Mouse (Mus musculus) kidney, embryonic 16.5 days (tissue): ENCODE results near the gene Prlhr. TPM values are rescaled to one million over a fixed set of nuclear protein-coding genes. Genes with fewer than 3 reads are reported as not detected.

ENCODE experiments used
- ATAC-seq: fragments of 200-750 bp; cut with Nextera tagmentation; 2 replicates; pipeline ENCODE4 v1.8.0; 2017; ENCODE audit warnings: moderate TSS enrichment; ENCODE audit not compliant: low FRiP score, low TSS enrichment
- H3K27ac ChIP-seq: fragments of 300-500 bp; sonication (generic); 2 replicates; pipeline ENCODE4 v1.5.1; 2014; ENCODE audit warnings: low read length
- H3K27me3 ChIP-seq: fragments of 300-500 bp; sonication (generic); 2 replicates; pipeline ENCODE4 v1.6.1; 2014; ENCODE audit warnings: low read length, control low read depth, mixed read lengths; ENCODE audit not compliant: insufficient read depth
- H3K36me3 ChIP-seq: fragments of 300-500 bp; sonication (generic); 2 replicates; pipeline ENCODE4 v1.6.1; 2014; ENCODE audit warnings: low read length, control low read depth, mixed read lengths; ENCODE audit not compliant: insufficient read depth
- H3K4me1 ChIP-seq: fragments of 300-500 bp; sonication (generic); 2 replicates; pipeline ENCODE4 v1.6.1; 2014; ENCODE audit warnings: low read length, control low read depth, mixed read lengths; ENCODE audit not compliant: insufficient read depth
- H3K4me2 ChIP-seq: fragments of 300-500 bp; sonication (generic); replicated peaks from 2 replicates; pipeline ENCODE4 v1.6.1; 2014; ENCODE audit warnings: low read depth, low read length
- H3K4me3 ChIP-seq: fragments of 300-500 bp; sonication (generic); 2 replicates; pipeline ENCODE4 v1.5.1; 2014; ENCODE audit warnings: mild to moderate bottlenecking, low read length
- H3K9ac ChIP-seq: fragments of 300-500 bp; sonication (generic); replicated peaks from 2 replicates; pipeline ENCODE4 v1.6.1; 2014; ENCODE audit warnings: low read length
- H3K9me3 ChIP-seq: fragments of 300-500 bp; sonication (generic); 2 replicates; pipeline ENCODE4 v1.6.1; 2016; ENCODE audit warnings: low read length, control low read depth
- WGBS: fragments of 180-500 bp; shearing (Covaris S2); extraction: QIAGEN DNeasy Blood & Tissue Kit; methylation state at CpG from one replicate; pipeline ENCODE4 v1.1.7; 2014; 5-methylcytosine and 5-hydroxymethylcytosine counted together
- polyA plus RNA-seq: library from polyadenylated mRNA; unstranded; fragments of >200 nt; fragmentation: Nextera tagmentation; extraction: Ambion mirVana; gene quantifications from 2 replicates; pipeline ENCODE4 v1.2.1, GENCODE M21; 2015

Prlhr gene
- polyA plus RNA-seq, 1 experiment from 2014 or later = not detected

GRCm38 (mm10) chr19:60468846-60469245 is 742 bp upstream of the Prlhr start:
- ATAC-seq = no peak
- H3K9me3 ChIP-seq = no peaks in the 10 kb centered on the region
- H3K4me1 ChIP-seq = peaks cover 8% of the 10 kb centered on the region; the same call in 1 of the 2 replicates
- H3K4me3 ChIP-seq = no peak overlapping the region
- no peak overlapping the region for H3K27ac ChIP-seq
- no peak overlapping the region for H3K9ac ChIP-seq
- 1% methylated on average over 10 of the region's 10 CpGs for WGBS
- no peaks in the 10 kb centered on the region for H3K36me3 ChIP-seq
- no peak overlapping the region for H3K4me2 ChIP-seq
- peaks cover 36% of the 10 kb centered on the region for H3K27me3 ChIP-seq

GRCm38 (mm10) chr19:60467588-60468007 is 506 bp downstream of the Prlhr start:
- Histone ChIP-seq H3K4me1 (peaks cover 8% of the 10 kb centered on the region; the same call in 1 of the 2 replicates), H3K9me3 (no peaks in the 10 kb centered on the region), H3K4me3 (peak overlapping the region; percentile 29), H3K27ac (no peak overlapping the region), H3K9ac (no peak overlapping the region), H3K27me3 (peaks cover 36% of the 10 kb centered on the region), H3K4me2 (peak overlapping the region; percentile 46), H3K36me3 (no peaks in the 10 kb centered on the region)
- ATAC-seq = 0 out of 2 replicates have a peak, but pooled peaks have one; percentile 15
- WGBS = 12% methylated on average over 31 of the region's 31 CpGs

DNA sequence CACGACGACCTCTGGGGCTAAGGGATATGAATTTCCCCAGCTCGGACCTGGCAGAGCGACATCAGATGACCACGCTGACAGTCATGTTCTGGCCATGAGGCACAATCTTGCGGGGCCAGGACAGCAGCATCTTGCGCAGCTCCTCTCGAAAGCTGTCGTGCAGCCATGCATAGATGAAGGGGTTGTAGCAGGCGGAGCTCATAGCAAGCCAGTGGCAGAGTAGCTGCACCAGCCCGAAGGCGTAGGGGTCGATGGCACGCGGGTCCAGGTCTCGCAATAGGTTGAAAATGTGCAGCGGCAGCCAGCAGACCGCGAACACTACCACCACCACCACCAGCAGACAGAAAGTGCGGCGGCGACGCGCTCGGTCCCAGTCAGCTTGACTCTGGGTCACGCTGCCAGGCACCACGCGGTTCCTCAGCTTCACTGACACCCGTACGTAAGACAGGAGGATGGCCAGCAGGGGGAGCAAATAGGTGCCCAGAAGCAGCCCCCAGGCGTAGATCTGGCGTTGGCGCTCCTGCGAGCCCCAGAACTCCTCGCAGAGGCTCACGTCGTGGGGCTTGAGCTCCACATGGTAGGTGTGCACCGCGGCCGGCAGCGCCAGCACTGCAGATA is 1.0 kb downstream of the Prlhr start:
- peaks cover 36% of the 10 kb centered on the region for H3K27me3 ChIP-seq

DNA sequence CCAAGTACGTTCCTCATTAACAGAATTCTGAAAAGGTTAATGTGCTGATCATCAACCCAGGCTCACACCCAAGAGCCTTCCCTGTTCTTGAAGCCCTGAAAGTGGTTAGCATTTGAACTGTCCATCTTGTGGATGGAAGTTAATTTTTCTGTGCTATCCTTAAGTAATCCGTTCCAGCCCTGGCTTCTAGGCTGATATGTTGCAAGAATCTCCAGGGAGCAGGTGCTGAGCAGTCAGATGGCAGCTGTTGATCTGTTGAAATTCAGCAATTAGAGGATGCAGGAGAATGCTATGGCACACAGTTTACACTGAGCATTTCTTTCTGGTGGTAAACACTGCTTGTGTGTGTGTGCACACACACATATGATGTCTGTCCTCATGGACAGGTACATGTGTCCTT is 2.4 kb downstream of the Prlhr start:
- H3K9me3 ChIP-seq = no peaks in the 10 kb centered on the region
- H3K36me3 ChIP-seq = no peaks in the 10 kb centered on the region
- no peak overlapping the region for H3K4me3 ChIP-seq
- peaks cover 8% of the 10 kb centered on the region; the same call in 1 of the 2 replicates for H3K4me1 ChIP-seq
- H3K4me2 ChIP-seq = no peak overlapping the region
- H3K27me3 ChIP-seq = peaks cover 36% of the 10 kb centered on the region
- 70% methylated on average over 2 of the region's 2 CpGs for WGBS
- no peak for ATAC-seq
- H3K27ac ChIP-seq = no peak overlapping the region
- H3K9ac ChIP-seq = no peak overlapping the region

More for the DNA sequence above, 1.0 kb downstream of the Prlhr start:
- WGBS = 2% methylated on average over 41 of the region's 41 CpGs
- Histone ChIP-seq H3K4me2 (peak overlapping the region; percentile 46), H3K27ac (no peak overlapping the region), H3K36me3 (no peaks in the 10 kb centered on the region), H3K4me3 (peak overlapping the region; percentile 29), H3K4me1 (peaks cover 8% of the 10 kb centered on the region; the same call in 1 of the 2 replicates), H3K9ac (no peak overlapping the region), H3K9me3 (no peaks in the 10 kb centered on the region)
- peak; percentile 86; the same call in 1 of the 2 replicates for ATAC-seq

DNA sequence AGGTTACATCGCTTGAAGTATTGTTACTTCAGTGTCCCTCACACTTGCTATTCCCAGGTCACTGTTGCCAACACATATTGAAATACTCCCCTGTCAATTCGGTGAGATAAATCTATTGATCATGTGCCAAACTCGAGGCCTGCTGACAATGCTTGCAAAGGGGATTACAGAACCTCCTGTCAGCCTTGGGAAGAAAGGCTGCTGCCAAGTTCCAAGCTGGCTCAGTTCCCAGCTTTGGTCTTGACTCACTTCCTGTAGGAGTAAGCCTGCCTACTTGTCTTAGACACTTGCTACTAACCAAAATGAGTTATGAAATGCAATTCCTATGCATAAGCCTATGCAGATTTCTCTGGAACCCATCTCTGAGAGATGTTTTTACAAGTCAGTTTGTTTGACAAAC is 4.2 kb downstream of the Prlhr start:
- WGBS = 37% methylated on average over 3 of the region's 3 CpGs
- no peaks in the 10 kb centered on the region for H3K9me3 ChIP-seq
- peaks cover 31% of the 10 kb centered on the region for H3K27me3 ChIP-seq
- H3K4me3 ChIP-seq = no peak overlapping the region
- no peak overlapping the region for H3K4me2 ChIP-seq
- ATAC-seq = no peak; the same call in 1 of the 2 replicates
- H3K36me3 ChIP-seq = no peaks in the 10 kb centered on the region
- no peak overlapping the region for H3K27ac ChIP-seq
- no peak overlapping the region for H3K9ac ChIP-seq
- peaks cover 8% of the 10 kb centered on the region; the same call in 1 of the 2 replicates for H3K4me1 ChIP-seq

- no peak overlapping the region for H3K27ac ChIP-seq
- no peak overlapping the region for H3K9ac ChIP-seq
- H3K36me3 ChIP-seq = no peaks in the 10 kb centered on the region
- no peak overlapping the region for H3K4me3 ChIP-seq
- H3K9me3 ChIP-seq = no peaks in the 10 kb centered on the region
- H3K4me2 ChIP-seq = no peak overlapping the region
- peaks cover 8% of the 10 kb centered on the region; the same call in 1 of the 2 replicates for H3K4me1 ChIP-seq
- WGBS = 73% methylated on average over 3 of the region's 3 CpGs
- peaks cover 27% of the 10 kb centered on the region for H3K27me3 ChIP-seq
- ATAC-seq = no peak
Observed at GRCm38 (mm10) chr19:60463440-60463839, 4.7 kb downstream of the Prlhr start.

DNA sequence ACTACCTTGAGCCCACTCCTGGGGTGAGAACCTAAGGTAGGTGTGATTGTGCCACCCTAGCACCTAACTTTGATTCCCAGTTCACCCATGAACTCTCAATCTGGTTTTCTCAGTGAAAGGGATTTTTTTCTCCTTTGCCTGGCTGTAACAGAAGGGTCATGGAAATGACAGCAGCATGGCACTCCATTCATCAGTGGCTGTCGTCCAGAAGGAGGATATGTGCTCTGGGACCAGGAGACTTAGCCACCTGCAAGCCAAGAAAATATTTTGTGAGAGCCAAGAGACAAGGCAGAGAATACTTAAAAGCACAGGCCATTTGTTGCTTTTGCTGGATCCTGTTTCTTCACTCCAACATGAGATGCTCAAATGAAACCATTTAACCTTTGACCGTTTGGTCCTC is 6.6 kb downstream of the Prlhr start:
- H3K36me3 ChIP-seq = no peaks in the 10 kb centered on the region
- no peak overlapping the region for H3K27ac ChIP-seq
- H3K9me3 ChIP-seq = no peaks in the 10 kb centered on the region
- no peak overlapping the region for H3K4me2 ChIP-seq
- 47% methylated on average over 2 of the region's 2 CpGs for WGBS
- ATAC-seq = no peak
- H3K4me1 ChIP-seq = no peaks in the 10 kb centered on the region
- H3K9ac ChIP-seq = no peak overlapping the region
- no peak overlapping the region for H3K4me3 ChIP-seq
- peaks cover 8% of the 10 kb centered on the region for H3K27me3 ChIP-seq

GRCm38 (mm10) chr19:60459680-60460079 is 8.4 kb downstream of the Prlhr start:
- Histone ChIP-seq H3K4me3 (no peak overlapping the region), H3K27ac (no peak overlapping the region)

GRCm38 (mm10) chr19:60459071-60459470 is 9.0 kb downstream of the Prlhr start:
- Histone ChIP-seq H3K27me3 (no peaks in the 10 kb centered on the region), H3K36me3 (no peaks in the 10 kb centered on the region), H3K27ac (no peak overlapping the region), H3K9me3 (no peaks in the 10 kb centered on the region), H3K9ac (no peak overlapping the region), H3K4me3 (no peak overlapping the region), H3K4me1 (no peaks in the 10 kb centered on the region), H3K4me2 (no peak overlapping the region)
- WGBS = 86% methylated on average over 2 of the region's 2 CpGs
- no peak for ATAC-seq

More at GRCm38 (mm10) chr19:60459680-60460079, 8.4 kb downstream of the Prlhr start:
- H3K4me1 ChIP-seq = no peaks in the 10 kb centered on the region
- no peaks in the 10 kb centered on the region for H3K9me3 ChIP-seq
- 42% methylated on average over 3 of the region's 3 CpGs for WGBS
- H3K4me2 ChIP-seq = no peak overlapping the region
- no peaks in the 10 kb centered on the region for H3K27me3 ChIP-seq
- no peaks in the 10 kb centered on the region for H3K36me3 ChIP-seq
- ATAC-seq = no peak
- no peak overlapping the region for H3K9ac ChIP-seq

DNA sequence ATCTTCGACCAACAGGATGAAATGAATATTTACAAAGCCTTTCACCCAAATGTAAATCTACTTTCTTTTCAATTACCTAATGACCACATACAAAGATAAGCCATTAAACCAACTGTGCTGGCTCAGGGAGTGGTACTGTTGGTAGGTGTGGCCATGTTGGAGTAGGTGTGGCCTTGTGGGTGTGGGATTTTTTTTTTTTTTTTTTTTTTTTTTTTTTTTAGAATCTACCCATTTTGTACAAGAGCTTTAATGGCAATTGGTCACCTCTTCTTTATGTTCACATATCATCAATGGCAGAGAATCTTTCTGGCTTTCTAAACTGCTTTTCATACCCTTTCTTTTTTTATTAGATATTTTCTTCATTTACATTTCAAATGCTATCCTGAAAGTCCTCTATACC is 12.3 kb downstream of the Prlhr start:
- no peak overlapping the region for H3K9ac ChIP-seq
- H3K27me3 ChIP-seq = no peaks in the 10 kb centered on the region
- no peak overlapping the region for H3K4me3 ChIP-seq
- H3K4me2 ChIP-seq = no peak overlapping the region
- no peak overlapping the region for H3K27ac ChIP-seq
- H3K9me3 ChIP-seq = no peaks in the 10 kb centered on the region
- H3K36me3 ChIP-seq = no peaks in the 10 kb centered on the region
- 81% methylated on average over 1 of the region's 1 CpGs for WGBS
- ATAC-seq = no peak
- no peaks in the 10 kb centered on the region for H3K4me1 ChIP-seq
